Mouse (Mus musculus): ENCODE measurements around the gene Gm14296. TPM values are rescaled to one million over a fixed set of nuclear protein-coding genes. Genes with fewer than 3 reads are reported as not detected.
"Not testable (repeated sequence)": the region's sequence is repeated elsewhere in the genome, so short reads cannot be mapped to it uniquely, and the experiment has no call there.

Gm14296 gene
- polyA plus RNA-seq (2021): 6.8 TPM

DNA sequence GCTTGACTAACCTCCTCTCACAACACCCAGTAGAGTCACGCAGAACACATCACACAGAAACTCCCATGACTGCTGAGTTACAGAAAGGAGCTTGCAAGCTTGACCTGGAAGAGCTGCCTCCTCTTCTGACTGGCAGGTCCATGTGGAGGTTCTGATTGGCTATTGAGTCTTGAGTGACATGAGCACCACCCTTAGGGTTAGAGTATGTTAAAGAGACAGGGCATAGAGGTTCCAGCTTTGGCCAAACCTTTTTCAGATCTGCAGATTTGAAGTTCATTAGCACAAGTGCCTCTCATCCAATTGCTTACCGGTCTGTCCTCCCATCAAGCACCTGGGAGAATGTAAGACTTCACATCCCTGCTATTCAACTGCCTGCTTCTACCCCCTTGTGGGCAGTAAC is at the start of gene Gm14296:
Gm14296 (minus strand) TSS at position 101 of the 400 bp plus-strand sequence.
- ATAC-seq; CTCF ChIA-PET; DNase-seq (ENCODE audit: low read depth, low spot score); H3K27me3 ChIP-seq; in situ Hi-C loops (cut with MboI; ENCODE audit: low pct_unique_long_range_greater_than_20kb); POLR2A ChIA-PET: not testable (repeated sequence)

DNA sequence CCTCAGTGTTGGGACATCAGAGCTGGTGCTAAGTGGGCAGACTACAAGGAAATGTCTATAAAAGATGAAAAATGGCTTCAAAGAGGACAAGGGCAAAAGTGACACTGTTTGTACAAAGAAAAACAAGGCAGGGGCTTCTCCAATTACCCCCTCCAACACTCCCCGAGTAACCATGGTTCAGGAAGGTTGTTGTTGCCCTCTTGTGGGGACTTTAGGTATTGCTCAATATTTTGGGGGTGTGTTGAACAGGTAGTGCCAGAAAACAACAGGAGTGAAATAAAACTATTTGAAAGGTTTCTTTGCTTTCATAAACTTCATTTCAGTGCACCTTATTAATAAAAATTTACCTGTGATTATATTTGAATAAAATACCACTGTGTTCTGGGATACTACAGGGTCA is 22.1 kb downstream of the Gm14296 start:
- H3K27me3 ChIP-seq; DNase-seq (ENCODE audit: low read depth, low spot score); CTCF ChIA-PET; ATAC-seq; in situ Hi-C loops (cut with MboI; ENCODE audit: low pct_unique_long_range_greater_than_20kb); POLR2A ChIA-PET: not testable (repeated sequence)

Other genes with a start within 250 kb of the Gm14296 start
- 22.3 TPM for gene Gm14305, start 219.5 kb downstream of the Gm14296 start, polyA plus RNA-seq (2021)
- gene Gm14295, start 129.2 kb downstream of the Gm14296 start, polyA plus RNA-seq (2021): 19.9 TPM
- gene Gm14408, start 96.7 kb downstream of the Gm14296 start, polyA plus RNA-seq (2021): not detected
- 21.6 TPM for gene Gm14419, start 73.1 kb upstream of the Gm14296 start, polyA plus RNA-seq (2021)
- gene Gm14401, start 146.5 kb upstream of the Gm14296 start, polyA plus RNA-seq (2021): 1.4 TPM

Data from Patski (cell line).